Mouse (Mus musculus) frontal cortex, postnatal 36 days (tissue): ENCODE measurements around the gene Rasip1.
"Not testable (repeated sequence)": the region's sequence is repeated elsewhere in the genome, so short reads cannot be mapped to it uniquely, and the experiment has no call there.

ENCODE experiments used
- DNase-seq, 2 experiments: peaks; one replicate each; pipeline ENCODE4 v3.0.0; 2022; ENCODE audit warnings: low spot score in 2 of 2

Rasip1 gene

DNA sequence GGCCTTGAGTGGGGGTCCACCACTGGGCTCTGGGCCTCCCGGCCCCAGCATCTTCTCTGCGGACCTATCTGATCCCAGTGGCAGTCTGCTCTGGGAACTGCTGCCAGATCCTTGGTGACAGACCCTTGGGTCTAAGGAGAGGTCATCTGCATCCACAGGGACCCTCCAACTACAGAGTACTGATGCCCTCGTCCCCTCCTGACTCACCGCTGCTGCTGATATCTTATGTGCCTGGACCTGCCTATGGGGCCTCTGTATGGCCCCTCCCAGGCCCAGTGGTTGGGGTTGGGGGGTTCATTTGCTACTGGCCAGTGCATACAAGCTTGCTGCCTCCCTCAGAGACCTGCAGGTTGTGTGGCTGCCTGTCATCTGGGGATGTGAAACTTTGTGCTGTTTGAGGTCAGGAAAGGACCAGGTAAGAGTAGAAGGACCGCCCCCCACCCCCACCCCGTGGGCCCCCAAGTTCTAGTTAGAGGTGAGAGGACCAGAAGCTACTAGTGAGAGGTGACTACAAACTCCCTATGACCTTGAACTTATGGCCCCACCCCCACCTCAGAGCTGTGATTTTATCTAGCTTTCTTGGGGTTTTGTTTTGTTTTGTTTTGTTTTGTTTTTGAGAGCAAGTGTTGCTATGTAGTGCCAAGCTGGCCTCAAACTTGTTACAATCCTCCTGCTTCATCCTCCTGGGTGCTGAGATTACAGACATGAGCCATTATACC lies 17.7 kb downstream of the Rasip1 start:
- DNase-seq, result no peak

DNA sequence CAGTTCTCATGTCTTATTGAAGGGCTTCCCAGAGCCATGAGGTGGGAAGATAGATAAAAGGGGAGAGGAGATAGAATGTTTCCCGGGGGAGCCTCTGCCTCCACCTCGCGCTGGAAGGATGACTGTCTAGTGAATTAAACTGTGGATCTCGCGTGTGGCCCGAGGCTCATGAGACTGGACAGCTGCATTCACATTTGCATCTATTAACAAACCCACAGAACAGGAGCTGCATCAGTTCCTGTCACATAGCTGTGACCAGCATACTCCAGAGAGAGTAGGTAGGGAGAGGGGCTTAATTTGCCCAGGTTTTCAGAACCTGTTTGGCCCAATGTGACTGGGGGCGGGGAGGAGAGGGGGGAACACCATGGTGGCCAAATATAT lies 18.3 kb downstream of the Rasip1 start:
- DNase-seq, result no peak

DNA sequence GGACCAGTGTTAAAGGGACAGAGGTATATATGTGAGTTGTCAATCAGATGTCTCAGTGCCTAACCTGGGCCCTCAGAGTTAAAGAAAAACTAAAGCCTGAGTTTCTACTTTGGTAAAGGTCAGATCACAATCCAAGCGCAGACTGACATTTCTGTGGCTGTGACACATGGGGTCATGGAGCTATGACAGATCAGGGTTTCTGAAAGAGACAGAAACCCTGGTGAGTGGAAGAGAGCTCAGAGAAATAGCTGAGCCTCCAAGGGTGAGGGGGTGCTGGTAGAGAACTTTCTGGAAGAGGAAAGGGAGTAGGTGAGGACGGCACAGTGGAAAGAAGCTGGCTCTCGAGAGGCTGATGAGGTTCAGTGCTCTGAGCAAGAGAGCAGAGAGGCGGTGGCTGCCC lies 19.4 kb downstream of the Rasip1 start:
- no peak for DNase-seq

DNA sequence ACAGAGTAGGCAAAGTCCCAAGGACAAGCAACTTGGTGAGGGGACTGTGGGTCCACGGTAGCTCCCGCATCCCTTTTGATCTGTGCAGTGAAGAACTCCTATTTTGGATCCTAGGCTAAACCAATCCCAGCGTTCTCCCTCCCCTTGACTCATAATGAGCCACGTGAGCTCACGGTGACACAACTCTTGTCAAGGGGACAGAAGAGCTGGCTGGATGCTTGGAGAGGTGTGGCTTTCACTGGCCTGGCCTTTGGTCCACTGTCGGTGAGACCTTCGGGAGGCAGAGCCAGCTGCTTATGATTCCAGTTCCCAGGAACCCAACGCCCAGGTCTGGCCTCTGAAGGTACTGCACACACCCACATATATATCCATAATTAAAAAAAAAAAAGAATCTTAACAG lies 22.1 kb downstream of the Rasip1 start:
- no peak for DNase-seq

DNA sequence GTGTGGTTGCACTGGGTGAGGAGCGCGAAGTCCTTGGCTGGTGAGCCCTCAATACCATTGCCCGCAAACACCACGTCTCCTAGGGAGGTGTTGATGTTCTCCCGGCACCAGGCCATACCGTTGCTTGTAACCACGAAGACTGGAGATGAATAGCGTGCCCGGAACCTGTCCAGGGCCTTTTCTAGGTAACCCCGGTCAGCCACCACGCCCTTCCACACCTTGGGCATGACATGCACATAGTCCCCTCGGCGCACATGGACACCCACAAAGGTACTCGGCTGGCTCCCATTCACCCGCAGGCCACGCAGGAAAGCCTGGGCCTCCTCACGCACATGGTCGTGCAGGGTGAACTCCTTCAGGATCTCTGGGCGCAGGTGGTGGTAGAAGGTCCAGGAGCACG lies 23.2 kb downstream of the Rasip1 start:
- DNase-seq, result not testable (repeated sequence)

DNA sequence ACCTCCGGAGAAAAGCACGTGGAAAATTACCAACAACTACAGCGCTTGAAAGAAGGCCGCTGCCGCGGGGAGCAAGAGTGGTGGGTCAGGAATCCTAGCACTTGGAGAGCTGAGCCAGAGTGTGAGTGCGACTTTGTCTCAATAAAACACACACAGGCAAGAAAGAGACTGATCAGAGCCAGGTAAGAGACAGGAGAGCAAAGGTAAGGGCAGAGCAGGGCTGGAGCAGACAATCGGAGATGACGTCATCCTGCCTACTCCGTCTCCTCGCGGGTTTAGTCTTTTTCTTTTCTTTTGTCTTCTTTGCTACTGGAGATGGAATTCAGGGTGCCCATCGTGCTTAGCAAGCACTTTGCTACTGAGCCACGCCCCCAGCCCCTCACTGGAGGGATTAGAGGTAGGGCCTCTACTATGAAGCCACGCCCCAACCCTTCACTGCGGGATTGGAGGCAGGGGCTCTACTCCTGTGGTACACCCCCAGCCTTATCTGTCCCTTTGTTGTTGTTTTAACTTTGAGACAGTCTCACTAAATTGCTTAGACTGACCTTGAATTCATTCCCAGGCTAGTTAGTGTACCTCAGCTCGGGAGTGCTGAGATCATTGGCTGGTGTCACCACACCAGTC lies 27.2 kb downstream of the Rasip1 start:
- no peak for DNase-seq

DNA sequence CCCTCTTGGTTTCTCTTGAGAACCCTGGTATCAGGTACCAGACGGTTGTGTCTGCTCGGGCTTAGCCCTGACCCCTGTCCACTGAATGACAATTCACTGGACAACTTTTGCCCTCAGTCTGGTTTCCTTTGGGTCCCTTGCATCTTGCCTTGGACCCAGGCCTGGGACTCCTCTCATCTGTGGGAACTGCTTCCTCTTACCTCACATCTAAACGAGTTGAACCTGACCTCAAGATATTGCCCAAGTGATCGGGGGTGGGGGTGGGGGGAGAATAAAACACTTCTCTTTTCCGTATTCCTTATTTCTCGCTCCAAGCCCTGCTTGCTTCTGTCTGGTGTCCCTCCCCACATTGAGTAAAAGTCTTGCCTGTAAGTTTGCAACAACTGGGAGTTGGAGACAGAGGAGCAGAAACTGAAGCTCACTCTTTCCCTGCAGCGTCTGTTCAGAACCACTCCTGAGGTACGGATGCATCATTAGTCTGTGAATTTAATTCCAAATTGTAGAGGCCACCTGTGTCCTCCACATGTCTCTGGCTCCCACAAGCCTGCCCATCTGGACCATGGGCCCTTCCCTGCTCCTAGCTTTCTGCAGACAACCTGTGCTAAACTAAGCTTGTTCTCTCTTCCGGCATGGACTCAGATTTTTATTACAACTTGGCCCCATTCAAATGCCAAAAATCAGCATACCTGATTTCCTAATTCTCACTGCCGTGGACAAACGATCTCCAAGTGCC lies 33.6 kb downstream of the Rasip1 start:
- DNase-seq, result no peak

DNA sequence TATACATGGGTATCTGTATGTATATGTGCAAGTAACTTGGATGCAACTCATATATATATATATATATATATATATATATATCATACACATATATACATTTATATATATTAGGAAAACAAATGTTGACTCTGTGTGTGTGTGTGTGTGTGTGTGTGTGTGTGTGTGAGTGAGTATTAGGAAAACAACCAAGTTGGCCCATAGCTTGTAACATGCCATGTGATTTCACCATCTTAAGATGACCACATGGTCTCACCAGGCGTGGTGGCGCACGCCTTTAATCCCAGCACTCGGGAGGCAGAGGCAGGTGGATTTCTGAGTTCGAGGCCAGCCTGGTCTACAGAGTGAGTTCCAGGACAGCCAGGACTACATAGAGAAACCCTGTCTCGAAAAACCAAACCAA lies 34.4 kb downstream of the Rasip1 start:
- not testable (repeated sequence) for DNase-seq

DNA sequence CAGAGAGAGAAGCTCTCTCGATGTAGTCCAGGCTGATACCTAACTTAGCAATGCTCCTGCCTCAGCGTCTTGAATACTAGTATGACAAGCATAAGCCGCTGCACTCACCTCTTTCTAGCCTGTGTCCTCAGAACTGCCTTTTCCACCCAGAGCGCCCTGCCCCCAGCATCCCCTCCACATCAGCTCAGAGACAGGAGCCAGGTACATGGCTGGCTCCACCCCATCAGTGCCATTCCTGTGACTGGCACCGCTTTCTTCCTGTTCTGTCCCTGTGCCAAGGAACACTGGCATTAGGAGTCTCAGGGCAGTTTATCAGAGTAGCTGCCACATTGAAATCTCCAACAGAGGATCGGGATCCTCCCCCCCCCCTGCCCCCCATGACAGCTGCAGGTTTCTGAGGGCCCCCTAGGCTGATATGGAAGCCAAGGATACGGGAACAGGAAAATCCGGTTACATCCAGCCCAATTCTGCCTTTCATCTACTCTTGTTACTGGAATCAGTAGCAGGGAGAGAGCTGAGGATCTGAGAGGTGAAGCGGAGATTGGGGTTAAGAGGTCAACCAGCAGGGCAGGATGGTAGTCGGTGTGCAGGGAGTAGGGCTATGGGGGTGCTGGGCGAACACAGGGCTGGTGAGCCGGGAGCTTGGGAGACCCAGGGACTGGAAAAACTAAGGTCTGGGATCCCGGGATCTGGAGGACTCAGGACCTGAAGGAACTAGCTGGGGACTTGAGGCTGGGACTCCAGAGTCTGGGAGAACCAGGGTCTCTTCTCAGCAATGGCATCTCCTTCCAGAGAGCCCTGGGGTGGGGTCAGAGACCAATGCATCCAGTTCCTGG lies 38.2 kb downstream of the Rasip1 start:
- no peak for DNase-seq

DNA sequence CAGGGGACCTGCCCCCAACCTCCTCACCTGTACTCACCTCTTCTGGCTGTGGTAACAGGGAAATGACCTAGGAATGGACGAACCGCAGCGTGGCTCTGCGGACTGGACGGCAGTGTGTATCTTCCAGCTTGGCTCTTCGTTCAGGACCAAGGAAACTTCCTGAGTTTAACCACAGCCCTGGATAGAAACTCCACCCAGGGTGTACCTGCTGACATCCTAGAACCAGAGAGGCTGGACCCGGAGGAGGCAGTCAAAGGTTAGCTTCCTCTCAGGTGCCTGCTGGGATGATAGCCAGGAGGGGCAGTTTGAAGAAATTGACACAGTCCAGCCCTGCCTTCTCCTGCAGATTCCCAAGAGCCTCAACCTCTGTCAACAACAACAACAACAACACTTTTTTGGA lies 38.9 kb downstream of the Rasip1 start, which contains the start of gene Fut2:
Gene Fut2, minus strand, starts transcription at position 234 of the 400 bp plus-strand sequence.
- DNase-seq, result no peak

DNA sequence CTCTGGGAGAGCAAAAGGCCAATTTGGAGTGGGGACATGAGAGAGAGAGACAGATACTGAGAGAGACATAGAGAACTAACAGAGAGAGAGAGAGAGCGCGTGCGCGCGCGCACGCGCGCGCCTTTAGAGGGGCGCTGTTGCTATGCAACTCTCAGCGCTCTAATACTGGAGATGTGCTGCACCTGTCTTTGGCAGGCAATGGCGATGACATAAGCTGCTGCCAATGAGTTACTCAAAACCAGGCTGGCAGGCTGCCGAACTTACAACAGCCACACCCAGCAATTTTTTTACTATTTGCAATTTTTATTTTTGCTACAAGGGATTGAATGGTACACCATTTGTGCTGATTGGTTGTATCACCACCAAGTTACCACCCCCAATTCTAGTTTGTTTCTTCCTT lies 40.5 kb downstream of the Rasip1 start:
- no peak for DNase-seq

DNA sequence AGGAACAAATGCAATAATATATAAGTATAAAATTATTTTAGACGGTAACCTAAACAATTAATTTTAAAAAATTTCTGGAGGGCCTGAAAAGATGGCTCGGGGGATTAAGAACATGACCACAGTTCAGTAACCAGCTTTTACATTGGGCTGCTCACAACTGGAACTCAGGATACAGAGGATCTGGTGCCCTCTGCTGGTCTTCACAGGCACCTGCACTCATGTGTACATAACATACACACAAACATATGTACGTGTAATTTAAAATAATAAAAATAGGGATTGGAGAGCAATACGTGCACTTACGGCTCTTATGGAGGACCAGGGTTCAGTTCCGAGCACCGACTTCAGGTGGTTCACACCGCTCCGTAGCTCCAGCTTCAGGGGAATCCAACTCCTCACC lies 41.6 kb downstream of the Rasip1 start:
- no peak for DNase-seq

DNA sequence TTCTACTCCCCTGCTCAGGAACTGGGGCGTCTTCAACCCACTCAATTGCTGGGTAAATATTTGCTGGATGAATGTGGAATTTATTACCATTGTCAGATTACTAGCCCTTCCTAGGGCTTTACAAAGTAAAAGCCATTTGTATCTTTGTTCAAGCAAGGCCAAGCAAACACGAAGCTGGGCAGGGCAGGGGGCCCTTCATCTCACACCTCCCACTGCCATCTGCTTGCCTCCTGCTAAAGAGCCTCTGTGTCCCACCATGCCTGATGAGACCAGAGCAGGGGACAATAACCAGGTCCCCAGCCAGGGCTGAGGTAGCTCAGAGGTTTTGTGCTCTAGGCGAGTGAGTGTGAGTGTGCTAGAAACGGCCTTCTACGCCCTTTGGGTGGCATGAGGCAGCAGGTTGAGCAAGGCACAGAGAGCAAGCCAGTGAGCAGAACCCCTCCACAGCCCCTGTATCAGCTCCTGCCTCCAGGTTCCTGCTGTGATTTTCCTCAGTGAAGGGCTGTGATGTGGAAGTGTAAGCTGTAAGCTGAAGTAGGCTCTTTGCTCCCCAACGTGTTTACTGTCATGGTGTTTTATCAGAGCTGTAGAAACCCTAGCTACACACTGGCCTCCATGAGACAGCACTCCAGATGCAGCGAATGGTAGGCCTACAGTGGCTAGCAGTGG lies 50.5 kb downstream of the Rasip1 start:
- DNase-seq, result no peak

DNA sequence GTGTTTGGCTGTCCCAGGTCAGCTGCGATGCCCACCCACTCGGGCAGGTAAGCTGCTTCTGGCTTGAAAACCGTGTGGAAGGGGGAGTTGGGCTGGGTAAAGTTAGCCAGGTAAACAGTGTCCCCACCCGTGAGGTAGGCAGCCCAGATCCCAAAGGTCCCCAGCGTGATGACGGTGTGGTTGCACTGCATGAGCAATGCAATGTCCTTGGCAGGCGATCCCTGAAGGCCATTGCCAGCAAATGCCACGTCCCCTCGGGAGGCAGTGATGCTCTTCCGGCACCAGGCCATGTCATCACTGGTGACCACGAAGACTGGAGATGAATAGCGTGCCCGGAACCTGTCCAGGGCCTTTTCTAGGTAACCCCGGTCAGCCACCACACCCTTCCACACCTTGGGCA lies 51.2 kb downstream of the Rasip1 start:
- DNase-seq, result no peak

DNA sequence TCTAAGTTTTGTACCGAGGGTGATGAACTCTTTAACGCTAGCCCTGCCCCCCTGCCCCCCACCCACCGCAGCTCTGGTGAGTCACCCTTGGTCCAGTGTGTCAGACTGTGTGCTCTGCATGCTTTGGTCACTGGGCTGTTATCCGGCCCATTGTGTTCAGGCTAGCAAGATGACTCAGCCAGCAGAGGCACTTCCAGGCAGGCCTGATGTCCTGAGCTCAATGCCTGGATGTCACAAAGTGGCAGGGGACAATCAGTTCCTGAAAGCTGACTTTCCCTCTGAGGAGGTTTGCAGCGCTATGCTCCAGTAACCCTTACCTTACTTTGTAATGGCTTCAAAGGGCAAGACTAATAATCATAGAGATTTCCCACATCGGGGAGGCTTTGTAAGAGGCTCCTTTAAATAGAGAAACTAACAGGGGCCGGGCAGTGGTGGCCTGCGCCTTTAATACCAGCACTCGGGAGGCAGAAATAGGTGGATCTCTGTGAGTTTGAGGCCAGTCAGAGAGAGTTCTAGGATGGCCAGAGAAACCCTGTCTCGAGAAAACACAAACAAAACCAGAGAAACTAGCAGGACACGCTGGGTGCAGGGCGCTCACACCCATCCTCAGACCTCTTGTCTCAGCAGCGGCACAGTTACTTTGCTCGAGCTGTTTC lies 52.8 kb downstream of the Rasip1 start:
- no peak for DNase-seq

DNA sequence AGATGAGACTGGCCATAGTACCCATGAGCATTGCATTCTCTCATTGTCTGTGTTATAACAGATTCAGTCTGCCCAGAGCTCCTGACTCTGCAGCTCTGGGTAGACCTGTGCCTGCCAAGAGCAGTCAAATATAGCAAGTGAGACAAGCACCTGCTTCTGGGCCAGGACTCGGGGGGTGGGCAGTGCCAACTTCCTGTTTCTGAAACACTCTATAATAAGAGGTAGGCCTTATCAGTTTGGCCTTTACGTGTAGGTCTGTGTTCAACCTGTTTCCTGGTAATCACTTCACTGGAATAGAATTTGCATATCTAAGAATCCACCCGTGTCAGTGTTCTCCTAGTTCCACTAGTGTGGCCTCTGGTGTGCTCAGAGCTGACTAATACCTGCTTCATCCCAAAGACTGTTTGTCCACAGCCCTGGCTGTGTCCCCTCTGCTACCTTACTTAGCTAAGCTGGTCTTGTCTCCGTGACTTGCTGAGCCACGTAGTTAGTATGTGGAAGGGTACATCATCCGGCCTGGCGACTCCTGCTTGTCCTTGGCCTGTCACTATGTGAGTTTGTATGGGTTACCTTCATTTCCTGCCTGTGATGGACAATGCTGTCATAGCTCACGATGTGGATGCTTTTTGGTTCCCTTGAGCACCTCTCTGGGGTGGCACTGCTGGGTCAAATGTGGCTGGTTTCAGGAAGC lies 53.9 kb downstream of the Rasip1 start:
- DNase-seq, result no peak

DNA sequence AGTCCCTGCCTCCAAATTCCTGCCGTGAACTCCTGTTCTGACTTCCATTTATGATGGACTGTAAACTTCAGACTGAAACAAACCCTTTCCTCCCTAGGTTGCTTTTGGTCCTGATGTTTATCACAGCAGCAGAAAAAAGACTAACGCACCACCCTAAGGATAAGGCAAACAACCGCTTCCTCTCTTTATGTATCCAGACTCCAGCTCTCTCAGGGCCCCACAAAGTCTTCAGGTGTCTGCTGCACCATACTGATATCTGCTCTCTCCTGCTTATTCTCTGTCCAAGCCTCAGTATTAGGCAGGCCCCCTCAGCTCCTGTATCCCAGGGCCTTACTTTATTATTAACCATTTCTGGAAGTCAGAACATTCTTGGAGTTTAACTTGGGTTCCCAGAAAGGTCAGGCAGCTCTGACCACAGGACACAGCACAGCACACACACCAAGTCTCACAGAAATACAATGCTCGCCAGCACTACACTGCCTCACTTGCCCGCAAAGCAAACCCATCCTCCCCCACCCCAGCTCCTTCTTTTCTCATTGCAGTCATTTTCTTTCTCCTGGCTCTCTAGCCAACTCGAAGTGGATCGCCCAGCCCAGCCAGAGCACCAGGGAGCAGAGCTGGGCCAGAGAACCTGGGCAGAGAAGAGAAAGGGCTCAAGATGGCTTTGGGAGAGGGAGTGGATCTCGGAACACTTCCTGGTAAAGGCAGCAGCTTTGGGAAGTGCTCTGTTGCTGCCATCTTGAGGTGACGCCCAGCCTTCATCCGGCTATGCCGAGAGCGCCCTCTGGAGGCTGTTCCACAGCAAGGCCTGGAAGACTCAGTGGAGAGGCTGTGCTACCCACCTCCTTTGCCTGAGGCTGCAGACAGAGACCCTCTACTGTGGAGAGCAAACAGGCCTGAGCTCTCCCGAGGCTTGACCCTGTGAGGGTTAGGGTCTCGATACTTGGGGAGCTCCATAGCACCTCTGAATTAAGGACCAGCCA lies 55.1 kb downstream of the Rasip1 start:
- DNase-seq, result peak; percentile 81 to 87

DNA sequence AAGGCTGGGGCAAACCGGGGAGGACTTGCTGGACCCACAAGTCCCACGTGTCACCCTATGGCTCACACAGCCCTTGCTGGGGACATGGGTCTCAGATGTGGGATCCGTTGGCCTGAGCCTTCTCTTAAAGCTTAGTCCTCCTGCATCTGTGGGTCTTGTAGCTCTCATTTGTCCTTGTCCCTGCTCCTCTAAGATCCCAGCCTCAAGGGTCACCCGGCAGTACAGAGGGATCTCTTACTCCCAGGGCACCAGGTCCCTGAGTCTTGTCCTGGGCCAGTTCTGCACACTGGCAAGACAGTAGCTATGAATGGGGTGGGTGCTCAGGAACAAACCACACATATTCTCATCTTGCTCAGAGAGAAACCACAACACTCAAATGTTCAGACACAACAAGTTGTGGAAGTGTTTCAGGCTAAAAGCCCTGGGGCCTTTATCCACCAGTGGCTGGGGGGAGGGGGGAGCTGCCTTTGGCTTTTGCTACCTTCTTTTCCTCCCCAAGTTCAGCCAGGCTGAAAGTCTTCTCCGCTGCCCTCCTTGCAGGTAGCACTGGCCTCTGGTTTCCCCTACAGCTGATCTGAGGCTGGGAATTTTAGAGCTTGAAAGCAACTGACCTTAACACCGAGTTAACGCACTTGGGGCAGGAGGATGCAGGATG lies 56.2 kb downstream of the Rasip1 start, which contains the start of gene Ntn5:
Gene Ntn5, plus strand, starts transcription at position 627 of the 655 bp plus-strand sequence.
- no peak for DNase-seq

DNA sequence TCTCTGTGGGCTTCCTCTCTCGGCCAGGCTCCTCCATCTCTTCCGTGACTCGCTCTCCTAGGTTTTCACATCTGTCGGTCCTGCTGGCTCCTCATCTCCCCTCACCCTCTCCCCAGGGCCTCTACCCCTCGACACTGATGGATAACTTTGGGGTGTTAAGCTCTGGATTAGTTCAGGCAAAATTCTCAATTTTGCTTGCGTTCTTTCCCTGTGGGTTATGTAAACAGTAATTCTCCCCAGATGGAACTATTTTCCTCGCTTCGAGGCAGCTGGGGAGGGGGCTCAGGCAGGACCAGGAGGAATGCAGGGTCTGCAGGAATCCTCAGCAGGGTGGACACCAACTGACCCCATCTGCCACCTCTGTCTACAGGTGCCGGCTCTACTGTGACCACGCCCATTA lies 58.5 kb downstream of the Rasip1 start:
- no peak for DNase-seq
